Mouse (Mus musculus): Measurements from ENCODE around the gene Pnpla8.

DNA sequence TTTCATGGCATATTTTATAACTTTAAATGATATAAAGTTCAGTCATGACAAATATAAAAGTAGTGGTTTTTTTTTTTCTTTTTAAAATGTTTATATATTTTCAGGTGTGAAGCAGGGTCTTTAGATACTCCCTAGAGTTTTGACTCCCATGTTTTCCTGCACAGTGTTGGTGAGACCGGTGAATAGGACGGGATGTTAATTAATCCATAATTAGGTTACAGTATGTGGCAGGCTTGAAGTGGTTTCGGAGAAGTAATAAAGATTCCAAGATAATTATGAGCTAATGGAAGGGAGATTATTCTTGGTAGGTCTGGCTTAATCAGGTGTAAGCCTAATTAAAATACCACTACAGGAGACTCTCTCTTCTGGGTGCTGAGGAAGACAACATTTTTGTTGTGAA lies 125.0 kb downstream of the Pnpla8 start:
- TF ChIP-seq CTCF (IDR thresholded peaks at IDR 0.05; ENCODE audit: control insufficient read depth, insufficient read depth, insufficient read length) = no peak
- no peak for TF ChIP-seq MYOG (IDR thresholded peaks at IDR 0.05; ENCODE audit: control insufficient read depth, extremely low read depth, insufficient read length)
